Mouse (Mus musculus) Patski (cell line): ENCODE data around the gene Faap100. TPM values are rescaled to one million over a fixed set of nuclear protein-coding genes. Genes with fewer than 3 reads are reported as not detected.

Experiments used
- ATAC-seq: fragments of 100-300 bp; one replicate; pipeline ENCODE4 v1.8.0; 2021
- CTCF ChIA-PET: fragments of 350-600 bp; sonication (Branson Sonifier 250); formaldehyde crosslinking; loops from one replicate; lab custom pipeline; 2022; ENCODE audit warnings: inconsistent platforms; lab: Charles Lee
- POLR2A ChIA-PET: fragments of 350-600 bp; sonication (Branson Sonifier 250); formaldehyde crosslinking; loops from one replicate; lab custom pipeline; 2022; ENCODE audit warnings: antibody characterized with exemption, inconsistent platforms; lab: Charles Lee
- DNase-seq: peaks from one replicate; pipeline ENCODE4 v3.0.0-alpha.2; 2011; ENCODE audit warnings: low read depth, low spot score
- H3K27me3 ChIP-seq: fragments of 371-371 bp; one replicate; pipeline ENCODE4 v1.5.1; 2021
- CTCF ChIP-seq: fragments of 100-300 bp; IDR thresholded peaks from one replicate; pipeline ENCODE4 v1.5.1; 2021
- in situ Hi-C: fragments of 300-500 bp; cut with MboI; formaldehyde crosslinking; loops from 3 replicates; pipeline ENCODE4 v1.11.1; 2018; ENCODE audit warnings: low pct_unique_long_range_greater_than_20kb, mixed read lengths
- polyA plus RNA-seq: library from polyadenylated mRNA; unstranded; gene quantifications from one replicate; pipeline ENCODE4 v1.2.3, GENCODE M21; 2021

Gene Faap100
- polyA plus RNA-seq, 1 experiment from 2014 or later, result 15.1 TPM

DNA sequence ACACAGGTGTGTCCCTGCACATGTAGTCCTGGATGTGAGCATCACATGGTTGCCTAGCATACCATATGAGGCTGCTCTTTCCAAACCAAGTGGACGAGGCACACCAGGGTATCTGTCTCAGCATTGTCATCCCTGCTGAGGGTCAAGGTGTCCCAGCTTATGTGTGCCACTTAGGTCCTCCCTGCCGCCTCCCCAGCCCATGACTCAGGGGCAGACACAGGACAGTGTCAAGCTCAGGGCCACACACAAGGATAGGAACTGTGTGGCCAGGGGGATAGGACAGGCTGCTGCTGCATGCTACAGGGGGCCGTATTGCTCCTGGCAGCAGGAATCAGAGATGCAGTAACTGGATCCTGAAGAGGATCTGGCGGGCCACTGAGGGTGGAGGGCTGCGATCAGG is 17.8 kb downstream of the Faap100 start:
- no peak for TF ChIP-seq CTCF
- no peak for DNase-seq
- in situ Hi-C loops, result no loop called here
- ChIA-PET CTCF (interaction anchor here (3.3 kb wide), 1 partner anchor 9 kb away, joined by 13 read pairs; no protein-coding TSS in a partner anchor), POLR2A (interaction anchor here (1.0 kb wide), 1 partner anchor 13 kb away, joined by 3 read pairs; the partner anchor contains the start of gene Actg1)
- no peaks in the 10 kb centered on the region for H3K27me3 ChIP-seq
- ATAC-seq, result no peak

DNA sequence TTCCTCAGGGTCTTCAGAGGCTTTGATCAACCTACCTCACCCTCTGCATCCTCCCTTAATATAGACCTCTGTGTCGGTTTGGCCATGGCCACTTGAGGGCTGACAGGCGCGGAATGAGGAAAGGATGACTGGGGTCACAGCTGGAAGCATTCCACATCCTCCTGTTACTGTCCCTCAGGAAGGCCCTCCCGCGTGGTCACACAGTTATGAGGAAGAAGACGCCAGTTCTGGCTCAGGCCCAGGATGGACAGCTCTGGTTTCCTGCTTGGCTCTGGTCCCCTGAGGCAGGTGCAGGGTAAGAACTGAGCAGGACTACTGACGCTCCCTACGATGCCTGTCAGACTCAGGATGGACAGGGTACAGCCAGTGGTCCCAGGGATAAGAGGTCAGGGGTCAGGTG is 18.5 kb downstream of the Faap100 start:
- in situ Hi-C loops, result no loop called here
- TF ChIP-seq CTCF, result no peak
- DNase-seq, result no peak
- no peak for ATAC-seq
- CTCF ChIA-PET, result interaction anchor here (0.9 to 3.3 kb wide), 2 partner anchors 10 to 12 kb away, joined by 3 to 13 read pairs; no protein-coding TSS in a partner anchor
- H3K27me3 ChIP-seq, result no peaks in the 10 kb centered on the region
- POLR2A ChIA-PET, result interaction anchor here (1.0 kb wide), 1 partner anchor 12 kb away, joined by 3 read pairs; the partner anchor contains the start of gene Actg1

DNA sequence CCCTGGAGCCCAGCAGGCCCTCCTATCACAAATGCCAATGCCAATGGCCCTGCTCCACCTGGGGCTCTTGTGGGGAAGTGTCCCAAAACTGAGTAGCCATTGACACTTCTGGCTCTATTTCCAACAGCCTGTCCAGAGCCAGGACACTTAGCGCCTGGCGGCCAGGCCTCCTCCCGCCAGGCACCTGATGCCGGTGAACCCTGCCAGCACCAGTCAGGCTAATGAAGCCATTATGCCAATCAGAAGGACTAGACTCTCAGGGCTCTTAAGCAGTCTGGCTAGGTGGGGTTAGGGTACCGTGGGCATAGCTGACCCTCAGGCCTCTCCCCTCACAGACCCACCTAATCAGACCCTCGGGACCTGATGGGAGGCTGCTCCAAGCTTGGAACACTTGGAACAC is 19.2 kb downstream of the Faap100 start:
- no peaks in the 10 kb centered on the region for H3K27me3 ChIP-seq
- ChIA-PET POLR2A (no interaction called here), CTCF (interaction anchor here (0.9 to 3.3 kb wide), 2 partner anchors 10 to 12 kb away, joined by 3 to 13 read pairs; no protein-coding TSS in a partner anchor)
- no peak for ATAC-seq
- no peak for DNase-seq
- no peak for TF ChIP-seq CTCF
- in situ Hi-C loops, result no loop called here

DNA sequence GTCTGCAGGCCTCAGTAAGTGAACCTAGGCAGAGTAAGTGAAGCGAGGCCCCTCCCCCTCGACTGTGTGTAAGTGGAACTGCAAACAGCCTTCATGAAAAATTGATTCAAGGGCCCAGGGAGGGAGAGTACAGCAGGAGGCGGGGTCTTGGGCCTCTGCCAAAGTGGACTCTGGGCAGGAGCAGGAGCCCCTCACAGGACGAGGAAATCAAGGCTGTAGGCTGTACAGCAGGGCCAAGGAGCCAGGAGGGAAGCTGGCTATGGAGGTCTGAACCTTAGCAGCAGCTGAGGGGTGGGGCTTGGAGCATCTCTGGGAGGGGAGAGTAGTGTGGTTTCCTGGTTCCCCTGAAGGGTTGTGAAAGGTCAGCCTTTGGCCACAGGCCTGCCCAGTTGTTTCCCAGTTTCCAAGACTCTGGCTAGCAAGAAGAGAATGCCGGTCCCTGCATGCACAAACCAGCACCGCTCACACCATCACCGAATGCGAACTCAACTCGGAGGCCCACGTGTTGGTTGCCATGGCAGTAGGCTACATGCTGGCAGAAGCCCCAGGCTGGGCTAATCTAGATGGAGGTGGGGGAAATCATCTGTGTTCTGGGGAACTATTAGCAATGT is 20.7 kb downstream of the Faap100 start:
- no peak for DNase-seq
- in situ Hi-C loops, result no loop called here
- no peaks in the 10 kb centered on the region for H3K27me3 ChIP-seq
- ChIA-PET CTCF (interaction anchor here (3.3 kb wide), 1 partner anchor 12 kb away, joined by 13 read pairs; no protein-coding TSS in a partner anchor), POLR2A (no interaction called here)
- TF ChIP-seq CTCF, result no peak
- no peak for ATAC-seq

DNA sequence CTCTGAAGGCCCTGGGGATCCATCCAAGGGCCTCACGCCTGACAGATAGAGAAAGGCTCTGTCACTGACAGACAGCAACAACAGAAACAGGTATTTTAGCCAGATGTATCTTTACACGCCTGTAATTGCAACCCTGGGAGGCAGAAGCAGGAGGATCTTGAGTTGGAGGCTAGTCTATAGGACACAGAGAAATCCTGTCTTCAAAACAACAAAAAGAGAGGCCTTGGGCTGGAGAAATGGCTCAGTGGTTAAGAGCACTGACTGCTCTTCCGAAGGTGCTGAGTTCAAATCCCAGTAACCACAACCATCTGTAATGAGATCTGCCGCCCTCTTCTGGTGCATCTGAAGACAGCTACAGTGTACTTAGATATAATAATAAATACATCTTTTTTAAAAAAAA is 21.7 kb downstream of the Faap100 start:
- ChIA-PET CTCF (no interaction called here), POLR2A (no interaction called here)
- DNase-seq (no peak), ATAC-seq (no peak)
- H3K27me3 ChIP-seq, result no peaks in the 10 kb centered on the region
- in situ Hi-C loops, result no loop called here
- no peak for TF ChIP-seq CTCF

DNA sequence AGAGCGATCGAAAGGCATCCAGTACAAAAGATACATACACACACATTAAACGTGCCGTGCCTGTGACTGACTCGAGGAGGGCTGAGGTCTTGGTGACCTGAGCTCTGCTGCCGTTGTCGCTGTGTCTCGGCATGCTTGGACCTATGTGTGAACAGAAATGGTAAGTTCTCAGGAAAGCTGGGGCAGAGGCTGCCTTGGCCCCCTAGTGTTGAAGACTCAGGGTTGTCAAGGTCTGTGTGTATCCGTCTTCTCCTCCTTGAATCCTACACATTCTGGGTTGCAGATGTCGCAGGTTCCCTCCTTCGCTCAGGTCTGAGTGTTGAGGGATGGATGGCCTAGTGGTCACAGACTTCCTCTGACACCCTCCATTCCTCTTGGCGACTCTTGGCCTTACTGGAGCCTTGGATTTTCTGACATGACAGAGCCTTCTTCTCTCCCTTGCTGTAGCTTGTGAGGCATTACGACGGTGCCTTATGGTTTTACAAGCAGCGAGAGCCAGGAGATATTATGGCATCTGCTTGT is 22.2 kb downstream of the Faap100 start:
- POLR2A ChIA-PET, result no interaction called here
- CTCF ChIA-PET, result no interaction called here
- no peak for TF ChIP-seq CTCF
- DNase-seq (no peak), ATAC-seq (no peak)
- in situ Hi-C loops, result no loop called here
- no peaks in the 10 kb centered on the region for H3K27me3 ChIP-seq

DNA sequence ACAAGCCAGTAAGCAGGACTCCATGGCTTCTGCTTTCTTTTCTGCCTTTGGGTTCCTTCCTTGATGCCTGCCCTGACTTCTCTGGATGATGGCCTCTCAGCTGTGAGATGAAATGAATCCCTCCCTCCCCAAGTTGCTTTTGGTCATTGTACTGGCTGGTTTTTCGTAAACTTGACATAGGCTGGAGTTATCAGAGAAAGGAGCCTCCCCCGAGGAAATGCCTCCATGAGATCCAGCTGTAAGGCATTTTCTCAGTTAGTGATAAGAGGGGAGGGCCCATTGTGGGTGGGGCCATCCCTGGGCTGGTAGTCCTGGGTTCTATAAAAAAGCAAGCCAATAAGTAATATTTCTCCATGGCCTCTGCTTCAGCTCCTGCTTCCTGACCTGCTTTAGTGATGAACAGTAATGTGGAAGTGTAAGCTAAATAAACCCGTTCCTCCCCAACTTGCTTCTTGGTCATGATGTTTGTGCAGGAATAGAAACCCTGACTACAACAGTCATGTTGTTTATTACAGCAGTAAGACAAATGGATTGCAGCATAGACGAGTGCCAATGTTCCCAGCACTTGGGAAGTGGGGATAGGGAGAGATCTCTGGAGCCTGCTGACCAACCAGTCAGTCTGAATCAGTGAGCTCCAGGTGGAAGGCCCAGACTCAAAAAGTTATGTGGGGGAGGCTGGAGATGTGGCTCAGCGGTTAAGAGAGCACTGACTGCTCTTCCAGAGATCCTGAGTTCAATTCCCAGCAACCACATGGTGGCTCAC is 23.1 kb downstream of the Faap100 start:
- in situ Hi-C loops, result no loop called here

DNA sequence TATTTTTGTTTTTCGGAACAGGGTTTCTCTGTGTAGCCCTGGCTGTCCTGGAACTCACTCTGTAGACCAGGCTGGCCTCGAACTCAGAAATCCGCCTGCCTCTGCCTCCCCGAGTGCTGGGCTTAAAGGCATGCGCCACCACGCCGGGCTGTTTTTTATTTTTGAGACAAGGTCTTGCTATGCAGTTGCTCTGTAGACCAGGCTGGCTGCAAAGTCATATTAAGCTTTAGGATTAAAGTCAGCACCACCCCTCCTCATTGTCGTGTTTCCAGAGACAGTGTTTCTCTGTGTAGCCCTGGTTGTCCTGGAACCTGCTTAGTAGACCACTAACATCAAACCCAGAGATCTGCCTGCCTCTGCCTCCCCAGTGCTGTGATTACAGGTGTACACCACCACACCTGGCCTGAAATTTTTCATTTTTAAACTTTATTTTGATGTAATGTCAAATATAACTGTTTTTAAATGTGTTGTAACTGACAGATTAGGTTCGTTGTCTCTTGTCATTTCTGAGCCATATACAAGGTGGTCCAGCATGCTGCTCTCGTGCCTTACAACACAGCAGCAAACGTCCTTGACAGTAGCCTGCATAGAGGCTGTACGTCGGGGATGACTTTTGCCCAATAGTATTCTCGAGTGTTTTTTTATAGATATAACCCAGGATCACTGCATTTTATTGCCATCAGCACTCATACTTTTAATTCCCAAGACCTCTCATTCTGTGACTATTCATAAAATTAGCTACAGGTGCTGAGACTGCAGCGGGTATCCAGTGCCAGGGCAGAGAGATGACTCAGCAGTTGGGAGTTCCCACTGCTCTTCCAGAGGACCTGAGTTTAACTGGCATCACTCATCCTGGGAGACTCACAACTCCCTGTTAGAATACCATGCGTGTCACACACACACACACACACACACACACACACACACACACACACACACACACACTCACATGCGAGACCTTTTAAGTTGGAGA is 24.0 kb downstream of the Faap100 start:
- DNase-seq (no peak), ATAC-seq (no peak)
- no peaks in the 10 kb centered on the region for H3K27me3 ChIP-seq
- POLR2A ChIA-PET, result interaction anchor here (1.0 to 1.6 kb wide), 2 partner anchors 15 to 23 kb away, joined by 3 to 5 read pairs; no protein-coding TSS in a partner anchor
- CTCF ChIA-PET, result interaction anchor here (1.0 to 2.0 kb wide), 5 partner anchors 10 to 22 kb away, joined by 3 to 9 read pairs (median 4); no protein-coding TSS in a partner anchor
- TF ChIP-seq CTCF, result no peak
- in situ Hi-C loops, result loop anchor here (5.0 kb wide), 1 partner anchor 42 kb away; no protein-coding TSS in a partner anchor

More for the DNA sequence above, 23.1 kb downstream of the Faap100 start:
- ChIA-PET CTCF (interaction anchor here (1.0 to 1.7 kb wide), 3 partner anchors 9 to 14 kb away, joined by 3 to 9 read pairs (median 3); no protein-coding TSS in a partner anchor), POLR2A (interaction anchor here (1.6 kb wide), 1 partner anchor 22 kb away, joined by 5 read pairs; no protein-coding TSS in a partner anchor)
- H3K27me3 ChIP-seq, result no peaks in the 10 kb centered on the region
- no peak for TF ChIP-seq CTCF
- no peak for ATAC-seq
- DNase-seq, result no peak
